Mouse (Mus musculus) megakaryocyte, embryonic 14.5 days (primary cell): ENCODE measurements at regions not wholly inside any gene's neighbourhood (a gene's known extent, or its start where the extent isn't known, plus 50 kb on each side); places are given as distances from the start of the nearest gene placed in this dataset.

Source experiments
- H3K27me3 ChIP-seq: replicated peaks from 2 replicates; pipeline ENCODE3; 2012; ENCODE audit warnings: inconsistent platforms
- H3K36me3 ChIP-seq: replicated peaks from 2 replicates; pipeline ENCODE3; 2012; ENCODE audit warnings: low read length, inconsistent platforms, mixed read lengths
- H3K4me1 ChIP-seq: 2 replicates; pipeline ENCODE4 v1.6.1; 2012; ENCODE audit warnings: inconsistent platforms
- H3K4me3 ChIP-seq: replicated peaks from 2 replicates; pipeline ENCODE3; 2012; ENCODE audit warnings: moderate library complexity, mild to moderate bottlenecking, inconsistent platforms
- H3K9me3 ChIP-seq: 2 replicates; pipeline ENCODE4 v1.6.1; 2012; ENCODE audit warnings: inconsistent platforms
- FLI1 ChIP-seq: IDR thresholded peaks from 2 replicates; pipeline ENCODE4 v1.6.1; 2012; ENCODE audit warnings: low read length, inconsistent platforms, mixed read lengths
- GATA1 ChIP-seq: IDR thresholded peaks from 3 replicates; pipeline ENCODE4 v1.6.1; 2012; ENCODE audit warnings: mixed read lengths, low read length, inconsistent platforms, borderline replicate concordance

DNA sequence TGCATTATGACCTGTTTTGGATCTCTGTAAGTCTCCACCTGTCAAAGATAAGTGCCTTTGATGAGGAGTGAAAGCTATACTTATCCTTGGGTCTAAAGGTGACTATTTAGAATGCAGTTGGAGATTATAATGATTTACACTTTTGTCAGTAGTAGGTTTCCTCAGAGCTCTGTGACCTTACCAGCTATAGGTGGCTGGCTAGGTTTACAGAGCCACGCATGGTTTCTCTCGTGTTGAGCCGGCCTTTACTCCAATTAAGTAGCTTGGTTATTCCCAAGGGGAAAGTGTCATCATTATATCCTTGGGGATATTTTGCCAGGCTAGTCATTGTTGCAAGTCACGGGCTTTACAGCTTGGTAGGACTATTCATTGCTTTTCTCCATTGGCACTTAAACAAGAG is 408.5 kb upstream of the Ube2e3 start:
- Histone ChIP-seq H3K36me3 (no peaks in the 10 kb centered on the region), H3K4me3 (no peak overlapping the region), H3K4me1 (no peaks in the 10 kb centered on the region), H3K27me3 (no peaks in the 10 kb centered on the region), H3K9me3 (peaks cover 6% of the 10 kb centered on the region)
- TF ChIP-seq FLI1 (no peak), GATA1 (no peak)

- no peaks in the 10 kb centered on the region for H3K4me1 ChIP-seq
- peaks cover 6% of the 10 kb centered on the region for H3K9me3 ChIP-seq
- no peak overlapping the region for H3K4me3 ChIP-seq
- H3K27me3 ChIP-seq = no peaks in the 10 kb centered on the region
- TF ChIP-seq GATA1 (no peak), FLI1 (no peak)
- H3K36me3 ChIP-seq = no peaks in the 10 kb centered on the region
Measured at GRCm38 (mm10) chr2:78453411-78453810, 414.5 kb upstream of the Ube2e3 start.

DNA sequence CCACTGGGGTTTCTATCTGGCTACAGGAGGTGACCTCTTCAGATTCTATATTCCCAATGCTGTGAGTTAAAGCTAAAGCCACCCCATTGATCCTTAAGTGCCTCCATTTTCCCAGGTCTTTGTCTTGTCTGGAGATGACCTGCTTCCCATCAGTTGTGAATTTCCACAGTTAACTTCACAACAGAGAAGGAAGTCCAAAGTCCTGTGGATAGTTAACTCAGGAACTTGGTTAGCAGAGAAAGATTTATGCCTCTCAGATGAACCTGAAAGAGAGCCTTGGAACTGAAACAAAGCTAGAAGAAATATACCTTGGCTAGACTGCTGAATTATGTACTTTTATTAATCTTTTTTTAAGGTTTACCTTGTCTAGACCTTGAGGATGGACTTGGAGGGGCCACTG is 431.1 kb upstream of the Ube2e3 start:
- no peak for TF ChIP-seq GATA1
- no peak for TF ChIP-seq FLI1
- no peaks in the 10 kb centered on the region for H3K36me3 ChIP-seq
- H3K27me3 ChIP-seq = no peaks in the 10 kb centered on the region
- H3K4me1 ChIP-seq = no peaks in the 10 kb centered on the region
- H3K9me3 ChIP-seq = 0 out of 2 replicates have a peak, but pooled peaks cover 3% of the 10 kb centered on the region
- no peak overlapping the region for H3K4me3 ChIP-seq

DNA sequence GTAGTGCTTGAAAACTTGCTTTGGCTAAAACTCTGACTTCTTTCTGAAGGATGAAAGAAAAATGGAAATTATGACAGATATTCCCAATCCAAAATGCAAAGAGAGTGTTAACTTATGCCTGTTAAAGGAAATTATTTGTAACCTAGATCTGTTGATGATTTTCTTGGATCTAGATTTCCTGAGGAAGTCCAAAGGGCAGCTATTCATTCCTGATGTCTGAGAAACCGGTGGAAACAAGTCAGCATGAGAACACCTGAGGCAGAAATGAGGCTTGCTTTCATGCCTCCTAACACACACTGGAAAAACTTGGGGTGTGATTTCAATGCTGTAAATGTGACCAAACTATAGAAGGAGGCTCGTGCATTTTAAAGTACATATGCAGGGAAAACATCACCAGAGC is 432.9 kb upstream of the Ube2e3 start:
- Histone ChIP-seq H3K36me3 (no peaks in the 10 kb centered on the region), H3K4me1 (no peaks in the 10 kb centered on the region), H3K4me3 (no peak overlapping the region), H3K9me3 (0 out of 2 replicates have a peak, but pooled peaks cover 3% of the 10 kb centered on the region), H3K27me3 (no peaks in the 10 kb centered on the region)
- TF ChIP-seq FLI1 = no peak
- no peak for TF ChIP-seq GATA1

DNA sequence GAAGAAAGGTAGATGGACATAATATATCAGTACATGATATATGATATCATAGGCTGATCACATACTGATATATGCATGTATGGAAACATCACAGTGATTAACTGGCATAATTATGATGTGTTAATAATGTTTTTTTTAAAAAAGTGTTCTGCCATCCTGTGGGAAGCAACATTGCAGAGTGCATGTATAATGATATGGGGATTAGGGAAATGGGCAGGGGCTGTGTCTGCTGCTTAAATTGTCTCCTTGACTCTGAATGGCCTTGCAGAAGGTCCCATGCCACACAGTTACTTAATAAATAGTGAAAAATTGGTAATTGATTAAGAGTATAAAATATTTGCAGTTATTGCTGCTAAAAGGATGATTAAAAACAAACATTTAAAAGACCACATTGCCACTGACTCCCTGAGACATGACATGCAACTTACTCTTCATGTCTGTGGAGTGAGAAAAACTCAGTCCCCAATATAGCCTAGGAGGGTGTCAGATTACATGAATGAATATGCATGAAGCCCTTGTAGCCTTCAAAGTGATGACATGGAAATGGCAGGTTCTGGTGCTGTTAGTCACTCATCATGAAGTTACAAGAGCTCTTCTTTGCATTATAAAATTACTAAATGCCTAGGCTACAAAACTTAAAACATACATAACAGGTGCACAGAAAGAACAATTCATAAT is 440.1 kb upstream of the Ube2e3 start:
- no peaks in the 10 kb centered on the region for H3K36me3 ChIP-seq

GRCm38 (mm10) chr2:78418561-78419338 is 449.2 kb upstream of the Ube2e3 start:
- Histone ChIP-seq H3K4me3 (no peak overlapping the region), H3K4me1 (no peaks in the 10 kb centered on the region), H3K36me3 (no peaks in the 10 kb centered on the region), H3K27me3 (no peaks in the 10 kb centered on the region), H3K9me3 (0 out of 2 replicates have a peak, but pooled peaks cover 7% of the 10 kb centered on the region)
- no peak for TF ChIP-seq GATA1
- no peak for TF ChIP-seq FLI1

More for the DNA sequence above, 440.1 kb upstream of the Ube2e3 start:
- Histone ChIP-seq H3K9me3 (0 out of 2 replicates have a peak, but pooled peaks cover 1% of the 10 kb centered on the region), H3K4me3 (no peak overlapping the region), H3K27me3 (no peaks in the 10 kb centered on the region), H3K4me1 (no peaks in the 10 kb centered on the region)
- no peak for TF ChIP-seq FLI1
- TF ChIP-seq GATA1 = no peak

- Histone ChIP-seq H3K4me3 (no peak overlapping the region), H3K27me3 (no peaks in the 10 kb centered on the region), H3K4me1 (no peaks in the 10 kb centered on the region), H3K36me3 (no peaks in the 10 kb centered on the region), H3K9me3 (0 out of 2 replicates have a peak, but pooled peaks cover 5% of the 10 kb centered on the region)
- TF ChIP-seq GATA1 (no peak), FLI1 (no peak)
Measured at GRCm38 (mm10) chr2:78416574-78417109, 451.3 kb upstream of the Ube2e3 start.

- Histone ChIP-seq H3K9me3 (no peaks in the 10 kb centered on the region), H3K36me3 (no peaks in the 10 kb centered on the region), H3K4me3 (no peak overlapping the region), H3K27me3 (no peaks in the 10 kb centered on the region), H3K4me1 (no peaks in the 10 kb centered on the region)
- no peak for TF ChIP-seq GATA1
- no peak for TF ChIP-seq FLI1
Measured at GRCm38 (mm10) chr2:78412985-78413384, 454.9 kb upstream of the Ube2e3 start.

DNA sequence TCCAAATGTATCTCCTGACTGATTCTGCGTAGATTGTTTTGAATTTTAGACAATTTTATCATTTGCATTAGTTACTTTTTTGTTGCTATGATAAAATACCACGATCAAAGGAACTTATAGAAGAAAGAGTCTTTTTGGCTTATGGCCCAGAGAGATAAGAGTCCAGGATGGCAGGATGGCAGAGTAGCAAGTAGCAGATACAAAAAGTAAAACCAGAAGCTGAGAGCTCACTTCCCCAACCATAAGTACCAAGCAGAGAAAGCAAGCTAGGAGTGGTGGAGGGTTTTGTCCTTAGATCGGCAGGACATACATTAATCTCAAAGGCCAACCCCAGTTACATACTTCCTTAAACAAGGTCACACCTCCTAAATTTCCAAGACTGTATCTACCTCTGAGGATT is 457.7 kb upstream of the Cwc22 start:
- Histone ChIP-seq H3K4me1 (no peaks in the 10 kb centered on the region), H3K4me3 (no peak overlapping the region), H3K9me3 (no peaks in the 10 kb centered on the region), H3K36me3 (no peaks in the 10 kb centered on the region), H3K27me3 (no peaks in the 10 kb centered on the region)
- TF ChIP-seq FLI1 (no peak), GATA1 (no peak)

DNA sequence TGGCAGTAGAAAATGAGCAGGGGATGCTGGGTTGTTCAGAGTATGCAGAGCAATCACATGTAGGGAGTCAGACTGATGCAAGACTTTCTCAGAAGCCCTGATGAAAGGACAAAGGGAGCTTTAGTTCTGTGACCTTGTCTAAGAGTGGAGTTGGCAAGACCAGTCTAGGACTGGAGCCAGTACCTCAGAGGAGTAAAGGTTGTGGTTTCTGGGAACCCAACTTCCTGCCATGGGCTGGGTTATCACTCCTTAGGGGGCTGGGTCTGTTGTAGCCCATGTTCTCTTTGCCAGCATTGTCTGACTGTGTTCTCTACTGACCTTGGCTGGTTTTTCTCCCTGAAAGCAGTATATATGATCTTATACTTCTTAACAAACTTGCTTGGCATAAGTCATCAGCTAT is 453.1 kb upstream of the Cwc22 start:
- Histone ChIP-seq H3K4me1 (no peaks in the 10 kb centered on the region), H3K36me3 (no peaks in the 10 kb centered on the region), H3K9me3 (no peaks in the 10 kb centered on the region), H3K27me3 (no peaks in the 10 kb centered on the region), H3K4me3 (no peak overlapping the region)
- TF ChIP-seq FLI1 (no peak), GATA1 (no peak)
